Mouse (Mus musculus) MEL (cell line): Measurements from ENCODE around the gene Fbxl19. TPM values are rescaled to one million over a fixed set of nuclear protein-coding genes. Genes with fewer than 3 reads are reported as not detected.

Source experiments
- DNase-seq: peaks from one replicate; pipeline ENCODE4 v3.0.0; 2011; ENCODE audit warnings: low read depth, low spot score
- H3K27ac ChIP-seq: 2 replicates; pipeline ENCODE4 v1.5.1; 2012; ENCODE audit warnings: low read depth, mild to moderate bottlenecking, control low read depth, low read length, moderate library complexity; ENCODE audit not compliant: control insufficient read depth
- H3K27me3 ChIP-seq, 2 experiments: fragments of 150-350 bp in 1 of 2; sonication (generic) in 1 of 2; 2 replicates each; pipeline ENCODE4 v1.6.1; 2012; ENCODE audit warnings: low read length in 2 of 2, mild to moderate bottlenecking in 2 of 2, improper control_type of control experiment in 1 of 2, moderate library complexity in 1 of 2; ENCODE audit not compliant: insufficient read depth in 2 of 2, control insufficient read depth in 1 of 2
- H3K36me3 ChIP-seq, 2 experiments: 2 replicates each; pipeline ENCODE4 v1.6.1; 2012 to 2014; ENCODE audit warnings: low read length in 2 of 2, improper control_type of control experiment in 1 of 2, inconsistent platforms in 1 of 2, mild to moderate bottlenecking in 1 of 2; ENCODE audit not compliant: insufficient read depth in 2 of 2, control insufficient read depth in 1 of 2
- H3K4me1 ChIP-seq, 2 experiments: fragments of 150-350 bp in 1 of 2; sonication (generic) in 1 of 2; 2 replicates each; pipeline ENCODE4 v1.6.1; 2012; ENCODE audit warnings: low read length in 2 of 2, improper control_type of control experiment in 1 of 2, mild to moderate bottlenecking in 1 of 2; ENCODE audit not compliant: insufficient read depth in 2 of 2, control insufficient read depth in 1 of 2
- H3K4me3 ChIP-seq, 2 experiments: fragments of 150-350 bp in 1 of 2; sonication (generic) in 1 of 2; 2 replicates each; pipeline ENCODE4 v1.5.1; 2012; ENCODE audit warnings: low read depth in 2 of 2, low read length in 2 of 2, mild to moderate bottlenecking in 2 of 2, moderate library complexity in 2 of 2, control low read depth in 1 of 2, improper control_type of control experiment in 1 of 2; ENCODE audit not compliant: control insufficient read depth in 1 of 2, insufficient read depth in 1 of 2
- H3K79me2 ChIP-seq: 2 replicates; pipeline ENCODE4 v1.6.1; 2012; ENCODE audit warnings: mild to moderate bottlenecking, low read length, moderate library complexity; ENCODE audit not compliant: control insufficient read depth, poor library complexity, insufficient read depth
- H3K9ac ChIP-seq: 2 replicates; pipeline ENCODE4 v1.6.1; 2012; ENCODE audit warnings: low read depth, mild to moderate bottlenecking, control low read depth, low read length, moderate library complexity; ENCODE audit not compliant: control insufficient read depth, poor library complexity, severe bottlenecking
- H3K9me3 ChIP-seq: fragments of 150-350 bp; sonication (generic); replicated peaks from 2 replicates; pipeline ENCODE4 v1.6.1; 2012; ENCODE audit warnings: mild to moderate bottlenecking, low read length, improper control_type of control experiment, moderate library complexity; ENCODE audit not compliant: insufficient read depth
- BHLHE40 ChIP-seq: IDR thresholded peaks from 2 replicates; pipeline ENCODE4 v1.6.1; 2012; ENCODE audit warnings: low read depth, mild to moderate bottlenecking, inconsistent platforms, low read length, improper control_type of control experiment, borderline replicate concordance
- CHD1 ChIP-seq: IDR thresholded peaks from 2 replicates; pipeline ENCODE4 v1.6.1; 2012; ENCODE audit warnings: low read depth, mild to moderate bottlenecking, inconsistent platforms, low read length, improper control_type of control experiment
- CHD2 ChIP-seq: IDR thresholded peaks from 2 replicates; pipeline ENCODE4 v1.6.1; 2011; ENCODE audit warnings: low read length, improper control_type of control experiment
- E2F4 ChIP-seq: IDR thresholded peaks from 2 replicates; pipeline ENCODE4 v1.6.1; 2011; ENCODE audit warnings: low read depth, low read length, improper control_type of control experiment, borderline replicate concordance
- ELF1 ChIP-seq: IDR thresholded peaks from 2 replicates; pipeline ENCODE4 v1.6.1; 2014; ENCODE audit warnings: low read depth, mild to moderate bottlenecking, inconsistent platforms, low read length, improper control_type of control experiment, moderate library complexity
- ETS1 ChIP-seq: IDR thresholded peaks from 2 replicates; pipeline ENCODE4 v1.6.1; 2012; ENCODE audit warnings: low read depth, mild to moderate bottlenecking, inconsistent platforms, low read length, improper control_type of control experiment, moderate library complexity
- MAFK ChIP-seq: IDR thresholded peaks from 2 replicates; pipeline ENCODE4 v1.6.1; 2011; ENCODE audit warnings: low read depth, mild to moderate bottlenecking, low read length, improper control_type of control experiment, borderline replicate concordance
- MXI1 ChIP-seq: IDR thresholded peaks from 2 replicates; pipeline ENCODE4 v1.6.1; 2011; ENCODE audit warnings: mild to moderate bottlenecking, low read depth, low read length, improper control_type of control experiment
- MYC ChIP-seq: IDR thresholded peaks from 2 replicates; pipeline ENCODE4 v1.6.1; 2011; ENCODE audit warnings: low read depth, mild to moderate bottlenecking, low read length, improper control_type of control experiment, moderate library complexity
- NELFE ChIP-seq: IDR thresholded peaks from 2 replicates; pipeline ENCODE4 v1.6.1; 2011; ENCODE audit warnings: low read depth, low read length, improper control_type of control experiment
- NRF1 ChIP-seq: IDR thresholded peaks from 2 replicates; pipeline ENCODE4 v1.6.1; 2014; ENCODE audit warnings: low read depth, mild to moderate bottlenecking, inconsistent platforms, low read length, improper control_type of control experiment, moderate library complexity; ENCODE audit not compliant: poor library complexity, insufficient read depth, severe bottlenecking
- SMC3 ChIP-seq: IDR thresholded peaks from 2 replicates; pipeline ENCODE4 v1.6.1; 2011; ENCODE audit warnings: low read depth, low read length, improper control_type of control experiment
- TBP ChIP-seq: IDR thresholded peaks from 2 replicates; pipeline ENCODE4 v1.8.0; 2011; ENCODE audit warnings: low read depth, low read length, improper control_type of control experiment
- USF2 ChIP-seq, 2 experiments: IDR thresholded peaks; 2 replicates each; pipeline ENCODE4 v1.6.1; 2011 to 2012; ENCODE audit warnings: improper control_type of control experiment in 2 of 2, low read length in 2 of 2, borderline replicate concordance in 1 of 2, inconsistent platforms in 1 of 2, low read depth in 1 of 2, mild to moderate bottlenecking in 1 of 2; ENCODE audit not compliant: insufficient read depth in 1 of 2
- ZC3H11A ChIP-seq: IDR thresholded peaks from 2 replicates; pipeline ENCODE4 v1.6.1; 2012; ENCODE audit warnings: low read depth, mild to moderate bottlenecking, inconsistent platforms, low read length, improper control_type of control experiment
- ZNF384 ChIP-seq: IDR thresholded peaks from 2 replicates; pipeline ENCODE4 v1.6.1; 2012; ENCODE audit warnings: low read depth, mild to moderate bottlenecking, inconsistent platforms, low read length, improper control_type of control experiment
- polyA plus RNA-seq, 2 experiments: library from polyadenylated mRNA; stranded (reverse) in 1 of 2; unstranded in 1 of 2; fragments of >175 nt in 1 of 2; fragments of >200 nt in 1 of 2; gene quantifications; 2 replicates each; pipeline versions ENCODE4 v1.2.1 to v1.2.4; 2012; ENCODE audit warnings: low replicate concordance in 2 of 2, low read depth in 1 of 2; ENCODE audit not compliant: insufficient read length in 2 of 2, insufficient read depth in 1 of 2, missing spikeins in 1 of 2
- total RNA-seq: library from RNA; depleted of rRNA; stranded (reverse); fragments of 300-350 nt; gene quantifications from 2 replicates; pipeline ENCODE4 v1.2.3, GENCODE M21; 2012

Gene Fbxl19
- total and polyA plus RNA-seq, 3 experiments = 46.7 to 58.3 TPM; not detected in 1

- Histone ChIP-seq H3K4me1 (peaks cover 8 to 20% of the 10 kb centered on the region in 2 experiments), H3K4me3 (no peak overlapping the region), H3K9me3 (no peaks in the 10 kb centered on the region), H3K9ac (no peak overlapping the region), H3K27me3 (no peaks in the 10 kb centered on the region), H3K79me2 (no peaks in the 10 kb centered on the region; the same call in 1 of the 2 replicates), H3K27ac (no peak overlapping the region), H3K36me3 (peaks cover 0 to 14% of the 10 kb centered on the region in 2 experiments; a peak in 3 of 4 replicates)
- no peak for DNase-seq
- TF ChIP-seq USF2 (IDR thresholded peaks at IDR 0.05; ENCODE audit: borderline replicate concordance in 1 of 2, insufficient read depth in 1 of 2, low read depth in 1 of 2, low read length in 2 of 2) (no peak), MAFK (no peak), MYC (no peak)
Observed at GRCm38 (mm10) chr7:127801010-127801621, 56.8 kb downstream of the Fbxl19 start.

- Histone ChIP-seq H3K9ac (no peak overlapping the region), H3K9me3 (no peaks in the 10 kb centered on the region), H3K27me3 (no peaks in the 10 kb centered on the region), H3K27ac (no peak overlapping the region), H3K36me3 (peaks cover 0 to 18% of the 10 kb centered on the region in 2 experiments; a peak in 3 of 4 replicates), H3K79me2 (peaks cover 1% of the 10 kb centered on the region; the same call in 1 of the 2 replicates), H3K4me3 (no peak overlapping the region), H3K4me1 (peaks cover 16 to 31% of the 10 kb centered on the region in 2 experiments)
- DNase-seq = no peak
- no peak for TF ChIP-seq E2F4
- no peak for TF ChIP-seq ELF1
- no peak for TF ChIP-seq SMC3
- no peak for TF ChIP-seq ETS1
- TF ChIP-seq MXI1 = no peak
- TF ChIP-seq ZNF384 = no peak
- TF ChIP-seq NELFE = no peak
- no peak for TF ChIP-seq TBP
- no peak for TF ChIP-seq BHLHE40
- TF ChIP-seq NRF1 = no peak
- TF ChIP-seq CHD2 = no peak
- TF ChIP-seq CHD1 = no peak
- TF ChIP-seq MAFK = no peak
- TF ChIP-seq ZC3H11A = no peak
Observed at GRCm38 (mm10) chr7:127802313-127802712, 58.0 kb downstream of the Fbxl19 start.
